Mouse (Mus musculus): ENCODE measurements at regions not wholly inside any gene's neighbourhood (a gene's known extent, or its start where the extent isn't known, plus 50 kb on each side); places are given as distances from the start of the nearest gene placed in this dataset.

GRCm38 (mm10) chr2:137236961-137237360 lies 120.5 kb upstream of the Jag1 start:
- H3K36me3 ChIP-seq (ENCODE audit: control insufficient read depth, insufficient read depth, low read length, poor library complexity, severe bottlenecking), result no peaks in the 10 kb centered on the region
- no peak for DNase-seq (ENCODE audit: low read depth, low spot score)

GRCm38 (mm10) chr2:137233936-137234335 lies 117.5 kb upstream of the Jag1 start:
- no peak overlapping the region for H3K9ac ChIP-seq (ENCODE audit: insufficient read depth, low read depth, low read length, poor library complexity, severe bottlenecking)
- H3K36me3 ChIP-seq (ENCODE audit: control insufficient read depth, insufficient read depth, low read length, poor library complexity, severe bottlenecking), result no peaks in the 10 kb centered on the region
- in situ Hi-C loops (cut with MboI; ENCODE audit: low sequenced_read_pairs in 2 of 2, unreplicated experiment in 2 of 2), result no loop called here
- no peak for DNase-seq (ENCODE audit: low read depth, low spot score)
- H3K4me1 ChIP-seq (ENCODE audit: control insufficient read depth in 2 of 2, insufficient read depth in 2 of 2, low read length in 2 of 2, poor library complexity in 1 of 2), result no peaks in the 10 kb centered on the region
- TF ChIP-seq ZNF384 (IDR thresholded peaks at IDR 0.05; ENCODE audit: low read depth, low read length) (no peak), ZC3H11A (IDR thresholded peaks at IDR 0.05; ENCODE audit: borderline replicate concordance, low read depth, low read length) (no peak), CHD2 (IDR thresholded peaks at IDR 0.05; ENCODE audit: low read depth, low read length) (no peak), MAFK (IDR thresholded peaks at IDR 0.05; ENCODE audit: insufficient read depth, low read depth, low read length) (no peak)
- H3K4me3 ChIP-seq (ENCODE audit: insufficient read depth in 1 of 2, low read depth in 1 of 2, low read length in 2 of 2, poor library complexity in 1 of 2, severe bottlenecking in 1 of 2), result no peak overlapping the region
- no peaks in the 10 kb centered on the region for H3K9me3 ChIP-seq (ENCODE audit: control insufficient read depth, insufficient read depth, low read depth, low read length)
- no peak overlapping the region for H3K27ac ChIP-seq (ENCODE audit: insufficient read depth, low read depth, low read length, poor library complexity, severe bottlenecking)

More at GRCm38 (mm10) chr2:137236961-137237360, 120.5 kb upstream of the Jag1 start:
- no peak overlapping the region for H3K27ac ChIP-seq (ENCODE audit: insufficient read depth, low read depth, low read length, poor library complexity, severe bottlenecking)
- TF ChIP-seq MAFK (IDR thresholded peaks at IDR 0.05; ENCODE audit: insufficient read depth, low read depth, low read length) (no peak), CHD2 (IDR thresholded peaks at IDR 0.05; ENCODE audit: low read depth, low read length) (no peak), ZNF384 (IDR thresholded peaks at IDR 0.05; ENCODE audit: low read depth, low read length) (no peak), HCFC1 (IDR thresholded peaks at IDR 0.05; ENCODE audit: borderline replicate concordance, insufficient read depth, low read length) (no peak), ZC3H11A (IDR thresholded peaks at IDR 0.05; ENCODE audit: borderline replicate concordance, low read depth, low read length) (no peak)
- in situ Hi-C loops (cut with MboI; ENCODE audit: low sequenced_read_pairs in 2 of 2, unreplicated experiment in 2 of 2), result no loop called here
- H3K4me3 ChIP-seq (ENCODE audit: insufficient read depth in 1 of 2, low read depth in 1 of 2, low read length in 2 of 2, poor library complexity in 1 of 2, severe bottlenecking in 1 of 2), result no peak overlapping the region
- no peaks in the 10 kb centered on the region for H3K4me1 ChIP-seq (ENCODE audit: control insufficient read depth in 2 of 2, insufficient read depth in 2 of 2, low read length in 2 of 2, poor library complexity in 1 of 2)
- H3K9ac ChIP-seq (ENCODE audit: insufficient read depth, low read depth, low read length, poor library complexity, severe bottlenecking), result no peak overlapping the region
- H3K9me3 ChIP-seq (ENCODE audit: control insufficient read depth, insufficient read depth, low read depth, low read length), result no peaks in the 10 kb centered on the region

- H3K36me3 ChIP-seq (ENCODE audit: control insufficient read depth, insufficient read depth, low read length, poor library complexity, severe bottlenecking), result no peaks in the 10 kb centered on the region
- no peak overlapping the region for H3K27ac ChIP-seq (ENCODE audit: insufficient read depth, low read depth, low read length, poor library complexity, severe bottlenecking)
- H3K9ac ChIP-seq (ENCODE audit: insufficient read depth, low read depth, low read length, poor library complexity, severe bottlenecking), result no peak overlapping the region
- no peaks in the 10 kb centered on the region for H3K9me3 ChIP-seq (ENCODE audit: control insufficient read depth, insufficient read depth, low read depth, low read length)
- no peak overlapping the region for H3K4me3 ChIP-seq (ENCODE audit: insufficient read depth in 1 of 2, low read depth in 1 of 2, low read length in 2 of 2, poor library complexity in 1 of 2, severe bottlenecking in 1 of 2)
- DNase-seq (ENCODE audit: low read depth, low spot score), result no peak
- H3K4me1 ChIP-seq (ENCODE audit: control insufficient read depth in 2 of 2, insufficient read depth in 2 of 2, low read length in 2 of 2, poor library complexity in 1 of 2), result no peaks in the 10 kb centered on the region
- in situ Hi-C loops (cut with MboI; ENCODE audit: low sequenced_read_pairs in 2 of 2, unreplicated experiment in 2 of 2), result no loop called here
- TF ChIP-seq ZNF384 (IDR thresholded peaks at IDR 0.05; ENCODE audit: low read depth, low read length) (no peak), ZC3H11A (IDR thresholded peaks at IDR 0.05; ENCODE audit: borderline replicate concordance, low read depth, low read length) (no peak), CHD2 (IDR thresholded peaks at IDR 0.05; ENCODE audit: low read depth, low read length) (no peak), HCFC1 (IDR thresholded peaks at IDR 0.05; ENCODE audit: borderline replicate concordance, insufficient read depth, low read length) (no peak), MAFK (IDR thresholded peaks at IDR 0.05; ENCODE audit: insufficient read depth, low read depth, low read length) (no peak)
Observed at GRCm38 (mm10) chr2:137231161-137231560, 114.7 kb upstream of the Jag1 start.

- in situ Hi-C loops (cut with MboI; ENCODE audit: low sequenced_read_pairs in 2 of 2, unreplicated experiment in 2 of 2), result no loop called here
- TF ChIP-seq ZC3H11A (IDR thresholded peaks at IDR 0.05; ENCODE audit: borderline replicate concordance, low read depth, low read length), result no peak
- no peak for TF ChIP-seq CHD2 (IDR thresholded peaks at IDR 0.05; ENCODE audit: low read depth, low read length)
- TF ChIP-seq ZNF384 (IDR thresholded peaks at IDR 0.05; ENCODE audit: low read depth, low read length), result no peak
- no peak for TF ChIP-seq MAFK (IDR thresholded peaks at IDR 0.05; ENCODE audit: insufficient read depth, low read depth, low read length)
- TF ChIP-seq HCFC1 (IDR thresholded peaks at IDR 0.05; ENCODE audit: borderline replicate concordance, insufficient read depth, low read length), result no peak
- no peak for DNase-seq (ENCODE audit: low read depth, low spot score)
- no peaks in the 10 kb centered on the region for H3K9me3 ChIP-seq (ENCODE audit: control insufficient read depth, insufficient read depth, low read depth, low read length)
- H3K27ac ChIP-seq (ENCODE audit: insufficient read depth, low read depth, low read length, poor library complexity, severe bottlenecking), result no peak overlapping the region
- no peak overlapping the region for H3K9ac ChIP-seq (ENCODE audit: insufficient read depth, low read depth, low read length, poor library complexity, severe bottlenecking)
- H3K36me3 ChIP-seq (ENCODE audit: control insufficient read depth, insufficient read depth, low read length, poor library complexity, severe bottlenecking), result no peaks in the 10 kb centered on the region
- no peaks in the 10 kb centered on the region for H3K4me1 ChIP-seq (ENCODE audit: control insufficient read depth in 2 of 2, insufficient read depth in 2 of 2, low read length in 2 of 2, poor library complexity in 1 of 2)
- no peak overlapping the region for H3K4me3 ChIP-seq (ENCODE audit: insufficient read depth in 1 of 2, low read depth in 1 of 2, low read length in 2 of 2, poor library complexity in 1 of 2, severe bottlenecking in 1 of 2)
Observed at GRCm38 (mm10) chr2:137229422-137230069, 113.1 kb upstream of the Jag1 start.

Data from ES-E14 (cell line).